Mouse (Mus musculus) embryonic facial prominence, embryonic 14.5 days (tissue): ENCODE measurements around the gene Smdt1. TPM values are rescaled to one million over a fixed set of nuclear protein-coding genes. Genes with fewer than 3 reads are reported as not detected.

Source experiments
- ATAC-seq: fragments of 200-750 bp; cut with Nextera tagmentation; 2 replicates; pipeline ENCODE4 v1.8.0; 2017; ENCODE audit warnings: low read depth, moderate number of reproducible peaks, moderate TSS enrichment
- DNase-seq: peaks from one replicate; pipeline ENCODE4 v3.0.0-alpha.2; 2015; ENCODE audit warnings: low spot score
- H3K27ac ChIP-seq: fragments of 300-500 bp; sonication (generic); replicated peaks from 2 replicates; pipeline ENCODE4 v1.5.1; 2014; ENCODE audit warnings: low read depth, mild to moderate bottlenecking, low read length, moderate library complexity
- H3K27me3 ChIP-seq: fragments of 300-500 bp; sonication (generic); replicated peaks from 2 replicates; pipeline ENCODE4 v1.6.1; 2014; ENCODE audit warnings: low read length; ENCODE audit not compliant: control insufficient read depth, insufficient read depth
- H3K36me3 ChIP-seq: fragments of 300-500 bp; sonication (generic); 2 replicates; pipeline ENCODE4 v1.6.1; 2014; ENCODE audit warnings: low read length, mixed read lengths; ENCODE audit not compliant: control insufficient read depth, insufficient read depth
- H3K4me1 ChIP-seq: fragments of 300-500 bp; sonication (generic); 2 replicates; pipeline ENCODE4 v1.6.1; 2014; ENCODE audit warnings: antibody characterized with exemption, low read length; ENCODE audit not compliant: control insufficient read depth, insufficient read depth
- H3K4me2 ChIP-seq: fragments of 300-500 bp; sonication (generic); 2 replicates; pipeline ENCODE4 v1.6.1; 2014; ENCODE audit warnings: low read depth, mild to moderate bottlenecking, low read length, moderate library complexity, mixed read lengths
- H3K4me3 ChIP-seq: fragments of 300-500 bp; sonication (generic); 2 replicates; pipeline ENCODE4 v1.5.1; 2014; ENCODE audit warnings: low read depth, mild to moderate bottlenecking, low read length
- H3K9ac ChIP-seq: fragments of 300-500 bp; sonication (generic); 2 replicates; pipeline ENCODE4 v1.6.1; 2014; ENCODE audit warnings: low read depth, mild to moderate bottlenecking, low read length, moderate library complexity, mixed read lengths
- H3K9me3 ChIP-seq: fragments of 300-500 bp; sonication (generic); 2 replicates; pipeline ENCODE4 v1.6.1; 2016; ENCODE audit warnings: low read length; ENCODE audit not compliant: control insufficient read depth
- WGBS: fragments of 180-500 bp; shearing (Covaris S2); extraction: QIAGEN DNeasy Blood & Tissue Kit; methylation state at CpG from one replicate; pipeline ENCODE4 v1.1.7; 2014; 5-methylcytosine and 5-hydroxymethylcytosine counted together
- polyA plus RNA-seq: library from polyadenylated mRNA; unstranded; fragments of >200 nt; fragmentation: Nextera tagmentation; extraction: Ambion mirVana; gene quantifications from 2 replicates; pipeline ENCODE4 v1.2.1, GENCODE M21; 2014

Gene Smdt1
- polyA plus RNA-seq, 1 experiment from 2014 or later, result 262 TPM

GRCm38 (mm10) chr15:82346580-82347302 lies 8.0 kb downstream of the Smdt1 start:
- no peaks in the 10 kb centered on the region for H3K9me3 ChIP-seq
- H3K27me3 ChIP-seq, result no peaks in the 10 kb centered on the region
- H3K27ac ChIP-seq, result peak overlapping the region; percentile 75
- ATAC-seq (no peak), DNase-seq (no peak)
- WGBS, result 54% methylated on average over 14 of the region's 14 CpGs
- peak overlapping the region; percentile 79 for H3K9ac ChIP-seq
- peak overlapping the region; percentile 71 for H3K4me3 ChIP-seq
- peaks cover 16% of the 10 kb centered on the region for H3K4me1 ChIP-seq
- H3K36me3 ChIP-seq, result peaks cover 49% of the 10 kb centered on the region
- peak overlapping the region; percentile 96 for H3K4me2 ChIP-seq

- 81% methylated on average over 4 of the region's 4 CpGs for WGBS
- DNase-seq (no peak), ATAC-seq (no peak)
- H3K9ac ChIP-seq, result peak overlapping the region; percentile 79; the same call in 1 of the 2 replicates
- peaks cover 49% of the 10 kb centered on the region for H3K36me3 ChIP-seq
- no peaks in the 10 kb centered on the region for H3K27me3 ChIP-seq
- no peaks in the 10 kb centered on the region for H3K9me3 ChIP-seq
- H3K4me3 ChIP-seq, result peak overlapping the region; percentile 71
- 0 out of 2 replicates have a peak overlapping the region, but pooled peaks have one; percentile 75 for H3K27ac ChIP-seq
- H3K4me1 ChIP-seq, result peaks cover 10% of the 10 kb centered on the region; the same call in 1 of the 2 replicates
- H3K4me2 ChIP-seq, result peak overlapping the region; percentile 96
Observed at GRCm38 (mm10) chr15:82347303-82347676, 8.5 kb downstream of the Smdt1 start.

GRCm38 (mm10) chr15:82347852-82348251 lies 9.1 kb downstream of the Smdt1 start:
- Histone ChIP-seq H3K4me3 (no peak overlapping the region), H3K27me3 (no peaks in the 10 kb centered on the region), H3K4me2 (peak overlapping the region; percentile 96; the same call in 1 of the 2 replicates), H3K27ac (no peak overlapping the region), H3K9ac (no peak overlapping the region; the same call in 1 of the 2 replicates), H3K9me3 (no peaks in the 10 kb centered on the region), H3K36me3 (peaks cover 49% of the 10 kb centered on the region), H3K4me1 (peaks cover 13% of the 10 kb centered on the region)
- 94% methylated on average over 12 of the region's 12 CpGs for WGBS
- no peak for ATAC-seq
- no peak for DNase-seq

DNA sequence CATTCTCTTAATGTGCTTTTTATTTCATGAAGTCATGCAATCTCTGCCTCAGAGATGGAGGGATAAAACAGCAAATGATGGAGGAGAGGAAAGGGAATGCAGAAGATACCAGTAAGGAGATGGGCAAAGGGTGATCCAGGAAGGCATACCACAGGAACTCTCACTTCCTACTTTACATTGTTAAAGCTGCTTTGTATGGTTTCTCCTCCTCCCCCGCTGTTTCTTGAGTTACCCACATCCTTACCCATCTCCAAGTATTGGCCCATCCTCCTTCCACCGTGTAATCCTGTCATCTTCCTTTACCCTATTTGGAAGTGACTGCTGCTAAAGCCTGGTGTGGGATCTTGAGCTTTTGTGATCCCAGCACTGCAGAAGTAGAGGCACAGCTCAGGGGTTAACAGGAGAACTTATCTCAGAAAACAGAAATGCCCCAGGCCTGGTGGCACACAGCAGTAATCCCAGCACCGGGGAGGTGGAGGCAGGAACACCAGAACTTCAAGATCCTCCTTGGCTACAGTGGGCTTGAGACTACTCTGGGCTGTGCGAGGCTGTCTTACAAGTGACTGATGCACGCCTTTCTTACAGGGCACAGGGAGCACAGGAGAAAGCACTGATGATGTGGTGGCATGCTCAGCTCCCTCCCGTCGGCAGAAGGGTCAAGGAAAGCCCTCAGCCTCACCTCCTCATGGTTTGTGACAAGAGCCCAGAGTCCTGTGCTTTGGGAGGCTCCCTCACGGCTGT lies 9.7 kb downstream of the Smdt1 start:
- Histone ChIP-seq H3K9ac (no peak overlapping the region), H3K36me3 (peaks cover 45% of the 10 kb centered on the region), H3K9me3 (no peaks in the 10 kb centered on the region), H3K4me1 (peaks cover 18% of the 10 kb centered on the region), H3K4me2 (no peak overlapping the region), H3K27ac (no peak overlapping the region; the same call in 1 of the 2 replicates), H3K4me3 (no peak overlapping the region), H3K27me3 (no peaks in the 10 kb centered on the region)
- no peak for ATAC-seq
- no peak for DNase-seq
- 91% methylated on average over 8 of the region's 8 CpGs for WGBS

DNA sequence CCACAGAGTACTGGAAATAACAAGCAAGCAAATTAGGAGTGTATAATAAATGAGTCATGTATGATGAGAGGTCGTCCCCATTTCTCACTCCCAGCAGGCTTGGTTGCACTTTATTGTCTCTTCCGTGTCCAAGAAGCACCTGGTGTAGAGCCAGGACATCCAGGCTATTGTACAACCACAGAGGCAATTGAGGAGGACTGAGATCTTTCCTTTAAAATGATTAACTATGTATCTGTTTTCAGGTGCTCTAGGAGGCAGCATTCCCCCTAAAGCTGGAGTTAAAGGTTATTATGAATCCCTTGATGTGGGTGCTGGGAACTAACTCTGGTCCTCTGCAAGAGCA lies 10.2 kb downstream of the Smdt1 start:
- WGBS, result 96% methylated on average over 2 of the region's 2 CpGs
- Histone ChIP-seq H3K27ac (no peak overlapping the region), H3K9me3 (no peaks in the 10 kb centered on the region), H3K4me2 (no peak overlapping the region), H3K36me3 (peaks cover 41% of the 10 kb centered on the region), H3K27me3 (no peaks in the 10 kb centered on the region), H3K9ac (no peak overlapping the region), H3K4me3 (no peak overlapping the region), H3K4me1 (peaks cover 18% of the 10 kb centered on the region)
- ATAC-seq, result no peak
- DNase-seq, result no peak

GRCm38 (mm10) chr15:82350349-82350748 lies 11.6 kb downstream of the Smdt1 start:
- H3K9me3 ChIP-seq, result no peaks in the 10 kb centered on the region
- H3K4me2 ChIP-seq, result no peak overlapping the region
- H3K4me3 ChIP-seq, result no peak overlapping the region
- no peaks in the 10 kb centered on the region for H3K27me3 ChIP-seq
- H3K27ac ChIP-seq, result no peak overlapping the region
- DNase-seq, result no peak
- no peak for ATAC-seq
- peaks cover 41% of the 10 kb centered on the region for H3K36me3 ChIP-seq
- no peak overlapping the region for H3K9ac ChIP-seq
- WGBS, result 87% methylated on average over 4 of the region's 4 CpGs
- peaks cover 18% of the 10 kb centered on the region for H3K4me1 ChIP-seq

DNA sequence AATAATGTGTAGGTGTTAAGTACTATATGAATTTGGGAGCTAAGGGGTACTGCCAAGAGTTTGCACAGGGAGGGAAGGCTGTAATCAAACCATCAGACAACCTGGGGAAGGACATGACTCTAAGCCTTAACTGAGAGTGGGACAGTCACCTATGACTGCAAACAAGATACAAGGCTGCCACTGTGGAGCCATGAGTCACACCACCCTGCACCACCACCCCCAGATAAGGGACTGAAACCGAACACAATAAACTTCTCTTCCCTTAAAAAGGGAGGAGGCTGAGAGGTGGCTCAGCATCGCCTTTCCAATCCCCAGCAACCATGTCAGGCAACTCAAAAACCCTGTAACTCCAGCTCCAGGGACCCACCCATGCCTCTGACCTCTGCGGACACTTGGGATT lies 12.7 kb downstream of the Smdt1 start:
- Histone ChIP-seq H3K27ac (no peak overlapping the region), H3K4me2 (no peak overlapping the region), H3K9ac (no peak overlapping the region), H3K9me3 (no peaks in the 10 kb centered on the region), H3K27me3 (no peaks in the 10 kb centered on the region), H3K36me3 (peaks cover 41% of the 10 kb centered on the region), H3K4me1 (peaks cover 18% of the 10 kb centered on the region), H3K4me3 (no peak overlapping the region)
- ATAC-seq (no peak), DNase-seq (no peak)
- WGBS, result 96% methylated on average over 3 of the region's 3 CpGs

- H3K9me3 ChIP-seq, result no peaks in the 10 kb centered on the region
- peak overlapping the region; percentile 92 for H3K9ac ChIP-seq
- peak overlapping the region; percentile 80; the same call in 1 of the 2 replicates for H3K27ac ChIP-seq
- peak overlapping the region; percentile 84 for H3K4me3 ChIP-seq
- 27% methylated on average over 14 of the region's 14 CpGs for WGBS
- ATAC-seq, result no peak
- peaks cover 8% of the 10 kb centered on the region for H3K4me1 ChIP-seq
- no peaks in the 10 kb centered on the region for H3K27me3 ChIP-seq
- H3K36me3 ChIP-seq, result peaks cover 30% of the 10 kb centered on the region
- no peak for DNase-seq
- peak overlapping the region; percentile 73 for H3K4me2 ChIP-seq
Observed at GRCm38 (mm10) chr15:82353078-82353744, 14.5 kb downstream of the Smdt1 start.
